8 mouse cellular contexts compared by ENCODE assay signal in genomic region chr4:129336291-129336690, GRCm38 (mm10). TPM values are rescaled to one million over a fixed set of nuclear protein-coding genes. Genes with fewer than 3 reads are reported as not detected.
DNase-seq lines count a peak whose midpoint lies in the region; ATAC-seq and TF ChIP-seq lines count a peak whose summit lies in the region.

No protein-coding gene starts in this region.

- H3K36me3 ChIP-seq in lung, postnatal 0 days (ENCODE audit: insufficient read depth, low read length), result no peaks in the 10 kb centered on the region
- H3K36me3 ChIP-seq in embryonic facial prominence, embryonic 13.5 days, result peaks cover 19% of the 10 kb centered on the region
- peaks cover under 1% of the 10 kb centered on the region; the same call in 1 of the 2 replicates for H3K36me3 ChIP-seq in intestine, postnatal 0 days (ENCODE audit: control insufficient read depth, insufficient read depth)

- H3K4me1 ChIP-seq in lung, postnatal 0 days (ENCODE audit: insufficient read depth, low read depth, low read length), result no peaks in the 10 kb centered on the region; the same call in 1 of the 2 replicates
- H3K4me1 ChIP-seq in embryonic facial prominence, embryonic 13.5 days, result peaks cover 31% of the 10 kb centered on the region
- H3K4me1 ChIP-seq in intestine, postnatal 0 days (replicated peaks; ENCODE audit: control insufficient read depth, insufficient read depth, low read length), result 0 out of 2 replicates have a peak, but pooled peaks cover 7% of the 10 kb centered on the region
- peaks cover 2% of the 10 kb centered on the region; the same call in 1 of the 2 replicates for H3K4me1 ChIP-seq in olfactory bulb, adult 2 months (ENCODE audit: control insufficient read depth, insufficient read depth, low read length)

- TF ChIP-seq POLR2A in olfactory bulb, adult 2 months (IDR thresholded peaks at IDR 0.05; ENCODE audit: insufficient read depth, low read depth, low read length), result no peak

- no peak for ATAC-seq in lung, postnatal 0 days
- ATAC-seq in embryonic facial prominence, embryonic 13.5 days (ENCODE audit: insufficient number of reproducible peaks, insufficient read depth, low FRiP score, low TSS enrichment, low read depth), result no peak
- ATAC-seq in intestine, postnatal 0 days, result no peak

- peak overlapping the region; percentile 65 for H3K4me2 ChIP-seq in lung, postnatal 0 days (replicated peaks; ENCODE audit: low read depth, low read length)
- peak overlapping the region; percentile 80 for H3K4me2 ChIP-seq in embryonic facial prominence, embryonic 13.5 days
- peak overlapping the region; percentile 78 for H3K4me2 ChIP-seq in intestine, postnatal 0 days (replicated peaks; ENCODE audit: low read depth)

- TF ChIP-seq EP300 in lung, postnatal 0 days (IDR thresholded peaks at IDR 0.05), result no peak

- peak; percentile 27 for DNase-seq in lung, postnatal 0 days (ENCODE audit: low spot score)
- no peak for DNase-seq in lung, postnatal 10 days
- no peak for DNase-seq in yolk sac, embryonic 10.5 days (ENCODE audit: low spot score)
- no peak for DNase-seq in right cerebral cortex, postnatal 4 days
- DNase-seq in T-cell, adult 2 months (ENCODE audit: low spot score), result no peak

- no peak for TF ChIP-seq CTCF in lung, postnatal 0 days (IDR thresholded peaks at IDR 0.05)
- TF ChIP-seq CTCF in intestine, postnatal 0 days (IDR thresholded peaks at IDR 0.05; ENCODE audit: low read depth), result no peak
- TF ChIP-seq CTCF in olfactory bulb, adult 2 months (IDR thresholded peaks at IDR 0.05; ENCODE audit: insufficient read depth, low read depth, low read length), result no peak

- peak overlapping the region; percentile 99 for H3K27ac ChIP-seq in lung, postnatal 0 days (ENCODE audit: low read length)
- H3K27ac ChIP-seq in embryonic facial prominence, embryonic 13.5 days, result peak overlapping the region; percentile 97
- peak overlapping the region; percentile 94; the same call in 1 of the 2 replicates for H3K27ac ChIP-seq in intestine, postnatal 0 days (ENCODE audit: low read depth, low read length)
- H3K27ac ChIP-seq in olfactory bulb, adult 2 months (ENCODE audit: insufficient read depth, low read depth, low read length), result peak overlapping the region; percentile 99

- no peaks in the 10 kb centered on the region for H3K27me3 ChIP-seq in lung, postnatal 0 days (replicated peaks; ENCODE audit: insufficient read depth, low read length)
- no peaks in the 10 kb centered on the region for H3K27me3 ChIP-seq in embryonic facial prominence, embryonic 13.5 days
- H3K27me3 ChIP-seq in intestine, postnatal 0 days (replicated peaks; ENCODE audit: control insufficient read depth, insufficient read depth, low read length), result no peaks in the 10 kb centered on the region

- H3K4me3 ChIP-seq in lung, postnatal 0 days (ENCODE audit: low read depth, low read length), result peak overlapping the region; percentile 86
- peak overlapping the region; percentile 98 for H3K4me3 ChIP-seq in embryonic facial prominence, embryonic 13.5 days
- H3K4me3 ChIP-seq in intestine, postnatal 0 days (ENCODE audit: low read depth, low read length), result peak overlapping the region; percentile 77
- peak overlapping the region; percentile 66 for H3K4me3 ChIP-seq in olfactory bulb, adult 2 months (ENCODE audit: insufficient read depth, low read depth, low read length)

- WGBS in lung, postnatal 0 days, result 40% methylated on average over 14 of the region's 14 CpGs
- 39% methylated on average over 14 of the region's 14 CpGs for WGBS in embryonic facial prominence, embryonic 13.5 days
- 38% methylated on average over 14 of the region's 14 CpGs for WGBS in intestine, postnatal 0 days
- WGBS in olfactory bulb, adult 2 months, result 47% methylated on average over 14 of the region's 14 CpGs

- no peak overlapping the region for H3K9ac ChIP-seq in lung, postnatal 0 days (replicated peaks; ENCODE audit: low read depth)
- H3K9ac ChIP-seq in embryonic facial prominence, embryonic 13.5 days, result peak overlapping the region; percentile 74
- H3K9ac ChIP-seq in intestine, postnatal 0 days (ENCODE audit: low read depth, low read length), result peak overlapping the region; percentile 49; the same call in 1 of the 2 replicates

- H3K9me3 ChIP-seq in lung, postnatal 0 days (ENCODE audit: low read length), result no peaks in the 10 kb centered on the region
- no peaks in the 10 kb centered on the region for H3K9me3 ChIP-seq in embryonic facial prominence, embryonic 13.5 days
- H3K9me3 ChIP-seq in intestine, postnatal 0 days (ENCODE audit: control insufficient read depth), result no peaks in the 10 kb centered on the region

RNA-seq across cellular contexts. Expression of gene Zbtb8os, which starts 0.8 kb away (rescaled TPM):
- 32.3 and 36.5 TPM in 2 replicates for polyA plus RNA-seq in lung, postnatal 0 days (2015; fragmentation: Nextera tagmentation; extraction: Ambion mirVana)
- polyA plus RNA-seq in embryonic facial prominence, embryonic 13.5 days (2015; fragmentation: Nextera tagmentation; extraction: Ambion mirVana), result 44.4 and 45.5 TPM in 2 replicates
- polyA plus RNA-seq in intestine, postnatal 0 days (2015; fragmentation: Nextera tagmentation; extraction: Ambion mirVana), result 92.9 and 94.5 TPM in 2 replicates
- not detected in 2 replicates for polyA plus RNA-seq in olfactory bulb, adult 2 months (2012; ENCODE audit: insufficient read depth, insufficient read length, low replicate concordance, missing spikeins)

RNA-seq across cellular contexts. Expression of gene Rbbp4, which starts 1.1 kb away (rescaled TPM):
- 159 and 182 TPM in 2 replicates for polyA plus RNA-seq in lung, postnatal 0 days (2015; fragmentation: Nextera tagmentation; extraction: Ambion mirVana)
- 469 and 486 TPM in 2 replicates for polyA plus RNA-seq in embryonic facial prominence, embryonic 13.5 days (2015; fragmentation: Nextera tagmentation; extraction: Ambion mirVana)
- polyA plus RNA-seq in intestine, postnatal 0 days (2015; fragmentation: Nextera tagmentation; extraction: Ambion mirVana), result 159 and 175 TPM in 2 replicates
- not detected in 2 replicates for polyA plus RNA-seq in olfactory bulb, adult 2 months (2012; ENCODE audit: insufficient read depth, insufficient read length, low replicate concordance, missing spikeins)

RNA-seq across cellular contexts. Expression of gene Zbtb8a, which starts 41.6 kb away (rescaled TPM):
- 15.6 and 16.9 TPM in 2 replicates for polyA plus RNA-seq in lung, postnatal 0 days (2015; fragmentation: Nextera tagmentation; extraction: Ambion mirVana)
- 13.6 and 14.2 TPM in 2 replicates for polyA plus RNA-seq in embryonic facial prominence, embryonic 13.5 days (2015; fragmentation: Nextera tagmentation; extraction: Ambion mirVana)
- 6.8 and 7.1 TPM in 2 replicates for polyA plus RNA-seq in intestine, postnatal 0 days (2015; fragmentation: Nextera tagmentation; extraction: Ambion mirVana)
- not detected in 2 replicates for polyA plus RNA-seq in olfactory bulb, adult 2 months (2012; ENCODE audit: insufficient read depth, insufficient read length, low replicate concordance, missing spikeins)

RNA-seq across cellular contexts. Expression of gene Sync, which starts 48.9 kb away (rescaled TPM):
- 0.80 and 0.98 TPM in 2 replicates for polyA plus RNA-seq in lung, postnatal 0 days (2015; fragmentation: Nextera tagmentation; extraction: Ambion mirVana)
- 0.96 and 1.2 TPM in 2 replicates for polyA plus RNA-seq in embryonic facial prominence, embryonic 13.5 days (2015; fragmentation: Nextera tagmentation; extraction: Ambion mirVana)
- polyA plus RNA-seq in intestine, postnatal 0 days (2015; fragmentation: Nextera tagmentation; extraction: Ambion mirVana), result 1.3 and 1.6 TPM in 2 replicates
- not detected in 2 replicates for polyA plus RNA-seq in olfactory bulb, adult 2 months (2012; ENCODE audit: insufficient read depth, insufficient read length, low replicate concordance, missing spikeins)
